Mouse (Mus musculus) ES-E14 (cell line): ENCODE measurements at regions not wholly inside any gene's neighbourhood (a gene's known extent, or its start where the extent isn't known, plus 50 kb on each side); places are given as distances from the start of the nearest gene placed in this dataset.

Experiments
- CHD2 ChIP-seq: IDR thresholded peaks from 2 replicates; pipeline ENCODE4 v1.6.1; 2014; ENCODE audit warnings: mild to moderate bottlenecking, low read depth, low read length, inconsistent platforms
- HCFC1 ChIP-seq: IDR thresholded peaks from 2 replicates; pipeline ENCODE4 v1.6.1; 2012; ENCODE audit warnings: low read length, inconsistent platforms, borderline replicate concordance; ENCODE audit not compliant: insufficient read depth
- MAFK ChIP-seq: IDR thresholded peaks from 2 replicates; pipeline ENCODE4 v1.6.1; 2014; ENCODE audit warnings: mild to moderate bottlenecking, low read depth, low read length, inconsistent platforms; ENCODE audit not compliant: insufficient read depth
- ZNF384 ChIP-seq: IDR thresholded peaks from 2 replicates; pipeline ENCODE4 v1.6.1; 2012; ENCODE audit warnings: low read depth, low read length, inconsistent platforms

GRCm38 (mm10) chr2:9155604-9156003 is 725.4 kb upstream of the 4930412O13Rik start:
- no peak for TF ChIP-seq ZNF384
- TF ChIP-seq CHD2: no peak
- no peak for TF ChIP-seq MAFK
- no peak for TF ChIP-seq HCFC1
